Mouse (Mus musculus): ENCODE results near the gene Tmem8b.

DNA sequence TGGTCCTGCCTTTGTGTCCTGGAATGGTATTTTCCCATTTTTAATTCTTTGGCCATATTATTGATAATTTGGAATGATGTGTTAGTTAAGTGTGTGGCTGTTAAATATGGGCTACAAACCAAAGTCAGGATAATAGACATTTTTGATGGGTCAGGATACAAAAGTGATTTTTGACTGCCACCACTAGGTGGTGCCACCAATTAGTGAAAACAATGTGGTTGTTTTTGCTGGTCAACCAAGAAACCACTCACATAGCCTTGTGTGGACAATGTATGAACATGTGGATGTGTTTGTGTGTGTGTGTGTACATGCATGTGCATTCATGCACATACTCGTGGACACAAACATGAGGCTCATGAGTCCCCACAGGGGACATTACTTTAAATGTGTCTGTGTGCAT is 56.0 kb downstream of the Tmem8b start:
- TF ChIP-seq CTCF (IDR thresholded peaks at IDR 0.05; ENCODE audit: insufficient read depth, low read length) (peak; percentile 28; the same call in 1 of the 2 replicates), POLR2A (IDR thresholded peaks at IDR 0.05; ENCODE audit: borderline replicate concordance, extremely low read depth, low read depth, low read length) (no peak)
